Mouse (Mus musculus) kidney, postnatal 0 days (tissue): Measurements from ENCODE around the gene Pyroxd1. TPM values are rescaled to one million over a fixed set of nuclear protein-coding genes. Genes with fewer than 3 reads are reported as not detected.

Experiments
- ATAC-seq: fragments of 200-750 bp; cut with Nextera tagmentation; replicated peaks from 2 replicates; pipeline ENCODE4 v1.8.0; 2017; ENCODE audit warnings: low read depth, moderate number of reproducible peaks, moderate TSS enrichment, moderate library complexity; ENCODE audit not compliant: low FRiP score
- DNase-seq: peaks from one replicate; pipeline ENCODE4 v3.0.0-alpha.2; 2016; ENCODE audit warnings: low spot score
- H3K27ac ChIP-seq: fragments of 300-500 bp; sonication (generic); 2 replicates; pipeline ENCODE4 v1.5.1; 2014; ENCODE audit warnings: mild to moderate bottlenecking
- H3K27me3 ChIP-seq: fragments of 300-500 bp; sonication (generic); 2 replicates; pipeline ENCODE4 v1.6.1; 2014; ENCODE audit warnings: low read length, mixed read lengths; ENCODE audit not compliant: insufficient read depth
- H3K36me3 ChIP-seq: fragments of 300-500 bp; sonication (generic); 2 replicates; pipeline ENCODE4 v1.6.1; 2014; ENCODE audit warnings: low read length, mixed read lengths; ENCODE audit not compliant: insufficient read depth
- H3K4me1 ChIP-seq: fragments of 300-500 bp; sonication (generic); replicated peaks from 2 replicates; pipeline ENCODE4 v1.6.1; 2014; ENCODE audit warnings: antibody characterized with exemption, low read length, mixed read lengths; ENCODE audit not compliant: insufficient read depth
- H3K4me2 ChIP-seq: fragments of 300-500 bp; sonication (generic); 2 replicates; pipeline ENCODE4 v1.6.1; 2014; ENCODE audit warnings: mild to moderate bottlenecking, low read length, moderate library complexity, mixed read lengths
- H3K4me3 ChIP-seq: fragments of 300-500 bp; sonication (generic); replicated peaks from 2 replicates; pipeline ENCODE4 v1.5.1; 2014; ENCODE audit warnings: low read depth, low read length
- H3K9ac ChIP-seq: fragments of 300-500 bp; sonication (generic); 2 replicates; pipeline ENCODE4 v1.6.1; 2014; ENCODE audit warnings: low read depth, low read length
- H3K9me3 ChIP-seq: fragments of 300-500 bp; sonication (generic); replicated peaks from 2 replicates; pipeline ENCODE4 v1.6.1; 2016; ENCODE audit warnings: low read length, inconsistent platforms, mixed read lengths
- CTCF ChIP-seq: IDR thresholded peaks from 2 replicates; pipeline ENCODE4 v1.5.1; 2016; ENCODE audit warnings: antibody characterized with exemption, low read depth, mild to moderate bottlenecking, moderate library complexity
- WGBS: fragments of 180-500 bp; shearing (Covaris S2); extraction: QIAGEN DNeasy Blood & Tissue Kit; methylation state at CpG from one replicate; pipeline ENCODE4 v1.1.7; 2014; 5-methylcytosine and 5-hydroxymethylcytosine counted together
- polyA plus RNA-seq: library from polyadenylated mRNA; unstranded; fragments of >200 nt; fragmentation: Nextera tagmentation; extraction: Ambion mirVana; gene quantifications from 2 replicates; pipeline ENCODE4 v1.2.1, GENCODE M21; 2015

The Pyroxd1 gene
- polyA plus RNA-seq, 1 experiment from 2014 or later = 21.1 TPM

DNA sequence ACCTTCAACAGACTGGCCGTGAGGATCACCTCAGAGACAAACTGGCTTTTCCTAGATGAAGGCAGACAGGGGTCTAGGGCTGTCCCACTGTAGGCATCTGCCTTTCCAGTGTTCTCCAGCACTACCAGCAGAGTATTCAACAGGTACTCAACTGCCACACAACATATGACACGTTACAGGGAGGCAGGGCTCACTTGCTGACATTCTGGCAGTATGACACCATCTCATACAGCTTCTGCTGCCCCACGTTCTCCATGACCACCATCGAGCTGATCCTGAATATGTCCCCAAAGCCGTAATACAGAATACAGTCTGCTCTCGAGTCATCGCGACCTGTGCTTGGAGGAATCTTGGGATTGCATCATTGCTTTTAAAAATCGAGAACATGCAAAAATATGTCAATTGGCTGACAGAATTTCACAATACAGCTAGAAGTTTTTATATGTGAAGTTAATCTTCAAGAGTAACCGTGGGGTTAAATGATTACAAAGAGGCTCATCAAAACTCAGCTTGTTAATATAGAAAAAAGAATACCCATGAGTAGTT is 21.1 kb downstream of the Pyroxd1 start:
- WGBS = 84% methylated on average over 10 of the region's 10 CpGs
- H3K27me3 ChIP-seq = no peaks in the 10 kb centered on the region
- H3K9ac ChIP-seq = no peak overlapping the region
- no peak for ATAC-seq
- no peak overlapping the region for H3K4me3 ChIP-seq
- peaks cover 28% of the 10 kb centered on the region; the same call in 1 of the 2 replicates for H3K36me3 ChIP-seq
- DNase-seq = no peak
- H3K4me1 ChIP-seq = no peaks in the 10 kb centered on the region
- H3K4me2 ChIP-seq = no peak overlapping the region
- no peak for TF ChIP-seq CTCF
- H3K27ac ChIP-seq = no peak overlapping the region
- H3K9me3 ChIP-seq = no peaks in the 10 kb centered on the region

DNA sequence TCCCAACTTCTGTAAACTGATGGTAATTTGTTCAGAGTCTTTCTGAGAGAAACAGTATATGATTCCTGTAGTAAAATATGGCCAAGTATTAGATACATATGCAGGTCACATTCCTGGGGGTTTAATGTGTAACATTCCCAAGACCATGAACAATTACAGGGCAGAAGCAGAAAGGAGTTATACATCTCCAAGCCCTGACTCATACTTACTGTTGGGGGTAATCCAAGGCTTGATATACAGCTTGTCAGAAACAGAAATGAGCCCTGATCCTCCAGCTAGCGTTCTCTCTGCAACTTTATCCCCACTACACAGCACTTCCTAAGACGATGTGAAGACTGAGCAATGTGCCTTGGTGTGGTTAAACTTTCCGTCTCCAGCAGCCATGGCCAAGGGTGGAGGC is 22.1 kb downstream of the Pyroxd1 start:
- Histone ChIP-seq H3K27ac (no peak overlapping the region), H3K4me3 (no peak overlapping the region), H3K4me1 (no peaks in the 10 kb centered on the region), H3K27me3 (no peaks in the 10 kb centered on the region), H3K9me3 (no peaks in the 10 kb centered on the region), H3K36me3 (peaks cover 27% of the 10 kb centered on the region), H3K4me2 (no peak overlapping the region), H3K9ac (no peak overlapping the region)
- 91% methylated on average over 3 of the region's 3 CpGs for WGBS
- TF ChIP-seq CTCF = no peak
- ATAC-seq (no peak), DNase-seq (no peak)

DNA sequence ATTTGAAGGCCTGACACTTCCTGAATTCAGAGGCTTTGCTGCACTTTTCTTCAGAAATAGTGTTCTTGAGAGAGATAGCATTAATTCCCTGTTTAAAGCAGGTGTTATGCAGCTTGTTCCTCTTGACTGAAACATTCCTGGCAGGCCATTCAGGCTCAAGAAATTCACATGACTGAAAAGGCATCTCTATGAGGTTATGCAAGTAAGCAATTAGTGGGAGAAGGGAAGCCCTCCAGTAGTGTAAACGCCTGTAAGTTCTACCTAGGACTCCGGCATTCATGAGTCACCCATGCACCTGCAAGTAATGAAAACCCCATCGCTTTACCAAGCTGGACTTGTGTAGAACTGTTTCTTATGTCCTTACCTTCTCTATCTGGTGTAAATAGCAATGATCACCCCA is 24.1 kb downstream of the Pyroxd1 start:
- Histone ChIP-seq H3K4me2 (no peak overlapping the region), H3K9ac (no peak overlapping the region), H3K9me3 (no peaks in the 10 kb centered on the region), H3K36me3 (peaks cover 23% of the 10 kb centered on the region), H3K27me3 (no peaks in the 10 kb centered on the region), H3K4me3 (no peak overlapping the region), H3K4me1 (no peaks in the 10 kb centered on the region), H3K27ac (no peak overlapping the region)
- DNase-seq = no peak
- 88% methylated on average over 3 of the region's 3 CpGs for WGBS
- no peak for TF ChIP-seq CTCF
- no peak for ATAC-seq

DNA sequence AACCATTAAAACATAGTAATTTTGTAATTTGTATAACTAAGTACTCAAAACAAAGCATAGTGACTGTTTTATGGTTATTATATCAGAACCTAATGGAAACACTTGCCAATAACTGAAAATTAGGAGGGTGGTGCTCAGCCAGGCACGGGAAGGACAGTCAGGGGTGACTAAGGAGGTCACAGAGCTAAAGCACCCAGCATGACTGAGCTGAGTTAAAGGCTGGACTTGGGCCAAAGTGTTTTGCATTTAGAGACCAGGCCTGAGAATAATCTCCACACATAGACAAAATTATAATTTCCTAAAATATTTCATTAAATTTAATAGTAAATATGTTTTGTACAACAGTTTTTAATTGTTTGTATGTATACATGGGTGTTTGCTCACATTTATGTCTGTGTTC is 31.6 kb downstream of the Pyroxd1 start:
- no peak overlapping the region for H3K4me3 ChIP-seq
- H3K9me3 ChIP-seq = no peaks in the 10 kb centered on the region
- H3K4me1 ChIP-seq = no peaks in the 10 kb centered on the region
- H3K27me3 ChIP-seq = no peaks in the 10 kb centered on the region
- ATAC-seq (no peak), DNase-seq (no peak)
- H3K9ac ChIP-seq = no peak overlapping the region
- H3K36me3 ChIP-seq = peaks cover 15% of the 10 kb centered on the region
- 26% methylated on average over 1 of the region's 1 CpGs for WGBS
- H3K4me2 ChIP-seq = no peak overlapping the region
- no peak for TF ChIP-seq CTCF
- H3K27ac ChIP-seq = no peak overlapping the region

DNA sequence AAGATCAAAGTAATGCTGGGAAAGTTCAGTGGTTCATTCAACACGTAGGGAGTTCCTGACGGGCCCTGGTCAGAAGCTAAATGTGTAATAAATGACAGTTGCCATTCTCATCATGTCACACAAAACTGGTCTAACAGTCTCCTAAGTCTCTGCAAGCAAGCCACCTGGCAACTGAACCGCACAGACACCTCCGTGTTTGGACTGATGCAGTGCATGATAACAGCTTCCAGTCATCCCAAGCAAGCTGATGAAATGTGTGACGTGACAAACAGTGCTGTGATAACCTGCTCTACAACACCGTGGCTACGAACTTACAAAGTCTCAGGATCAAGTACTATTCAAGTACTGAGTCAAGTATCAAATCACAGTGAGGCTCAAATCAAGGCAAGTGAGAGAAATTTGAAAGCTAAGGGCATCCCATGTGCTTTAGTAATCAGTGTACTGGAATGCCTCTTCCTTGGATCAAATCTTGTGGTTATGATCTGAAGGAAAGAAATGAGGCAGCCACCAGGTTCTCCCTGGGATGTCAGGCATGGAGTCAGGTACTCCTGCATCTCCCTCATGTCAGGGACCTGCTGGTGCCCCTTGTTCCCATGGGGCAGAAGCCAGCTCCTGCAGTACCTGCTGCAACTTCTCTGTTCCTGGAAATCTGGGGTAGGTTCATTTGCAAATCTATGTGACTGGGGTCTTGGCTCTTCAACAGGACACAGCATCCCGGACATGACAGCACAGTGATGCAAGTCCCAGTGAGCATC is 33.3 kb downstream of the Pyroxd1 start:
- 88% methylated on average over 8 of the region's 8 CpGs for WGBS
- H3K9me3 ChIP-seq = no peaks in the 10 kb centered on the region
- no peak overlapping the region for H3K4me2 ChIP-seq
- no peaks in the 10 kb centered on the region for H3K27me3 ChIP-seq
- peaks cover 12% of the 10 kb centered on the region for H3K36me3 ChIP-seq
- no peak overlapping the region for H3K9ac ChIP-seq
- no peak overlapping the region for H3K27ac ChIP-seq
- H3K4me3 ChIP-seq = no peak overlapping the region
- ATAC-seq (no peak), DNase-seq (no peak)
- H3K4me1 ChIP-seq = no peaks in the 10 kb centered on the region
- TF ChIP-seq CTCF = no peak

DNA sequence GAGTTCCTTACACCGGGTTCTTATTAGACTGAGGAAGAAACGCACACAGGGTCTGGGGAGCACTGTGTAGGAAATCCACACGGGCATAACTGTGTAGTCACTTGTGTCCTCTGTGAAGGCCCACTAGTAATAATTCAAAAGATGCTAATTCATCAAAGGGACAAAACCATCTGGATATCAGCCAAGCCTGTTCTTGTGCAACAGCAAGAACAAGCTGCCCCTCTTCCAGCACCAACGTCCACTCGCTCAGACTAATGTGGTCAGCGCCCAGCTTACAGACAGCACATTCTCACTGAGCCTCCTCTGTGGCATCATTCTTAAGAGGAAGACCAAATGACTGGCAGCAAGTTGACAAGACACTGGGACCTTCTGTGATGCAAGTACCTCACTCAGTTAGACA is 34.5 kb downstream of the Pyroxd1 start:
- Histone ChIP-seq H3K9me3 (no peaks in the 10 kb centered on the region), H3K36me3 (peaks cover 12% of the 10 kb centered on the region), H3K27ac (no peak overlapping the region), H3K4me3 (no peak overlapping the region), H3K27me3 (no peaks in the 10 kb centered on the region), H3K9ac (no peak overlapping the region), H3K4me2 (no peak overlapping the region), H3K4me1 (no peaks in the 10 kb centered on the region)
- WGBS = 90% methylated on average over 6 of the region's 6 CpGs
- no peak for DNase-seq
- no peak for TF ChIP-seq CTCF
- no peak for ATAC-seq
